Mouse (Mus musculus) heart, adult 2 months (tissue): ENCODE results near the gene Rabl2.

Experiments used
- CTCF ChIP-seq: fragments of 200-600 bp; IDR thresholded peaks from 2 replicates; pipeline ENCODE4 v1.8.1; 2022; ENCODE audit warnings: antibody characterized with exemption, mild to moderate bottlenecking, moderate library complexity
- EP300 ChIP-seq: fragments of 200-500 bp; IDR thresholded peaks from 2 replicates; pipeline ENCODE4 v1.6.1; 2011; ENCODE audit warnings: low read depth, low read length, control low read depth; ENCODE audit not compliant: insufficient read depth
- POLR2A ChIP-seq: fragments of 200-500 bp; IDR thresholded peaks from 2 replicates; pipeline ENCODE4 v1.6.1; 2011; ENCODE audit warnings: mild to moderate bottlenecking, low read depth, low read length, control low read depth; ENCODE audit not compliant: insufficient read depth

DNA sequence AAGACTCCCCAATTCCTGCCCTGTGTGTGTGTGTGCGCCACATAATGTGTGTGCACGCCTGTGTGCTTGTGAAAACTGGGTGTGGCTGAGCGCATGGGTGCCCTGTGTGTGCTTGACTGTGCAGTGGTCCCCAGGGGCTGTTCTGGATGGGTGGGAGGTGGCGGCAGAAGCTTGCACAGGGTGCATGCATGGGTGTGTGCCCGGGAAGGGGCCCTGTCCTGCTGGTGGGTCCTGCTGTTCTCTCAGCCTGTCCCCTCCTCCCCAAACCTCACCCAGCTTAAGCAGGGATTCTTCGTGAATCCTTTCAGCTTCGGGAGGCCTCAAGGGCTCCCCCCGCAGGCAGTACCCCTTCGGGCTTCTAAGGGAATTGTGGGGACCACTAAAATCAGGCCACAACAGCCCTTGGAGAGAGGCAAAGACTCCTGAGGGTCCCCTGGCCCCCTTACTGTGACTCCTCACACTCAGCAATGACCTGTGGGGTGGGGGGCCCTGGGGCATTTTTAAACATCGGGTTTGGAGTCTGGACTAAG is 32.5 kb downstream of the Rabl2 start:
- TF ChIP-seq CTCF (peak; percentile 26; the same call in 1 of the 2 replicates), POLR2A (no peak), EP300 (no peak)
